Mouse (Mus musculus) lung, postnatal 0 days (tissue): Measurements from ENCODE around the gene Sp1. TPM values are rescaled to one million over a fixed set of nuclear protein-coding genes. Genes with fewer than 3 reads are reported as not detected.
A peak's percentile ranks its signal among the peaks of the same experiment; 100 is the strongest.

Experiments
- ATAC-seq: fragments of 200-750 bp; cut with Nextera tagmentation; 2 replicates; pipeline ENCODE4 v1.8.0; 2017; ENCODE audit warnings: moderate library complexity
- DNase-seq: peaks from one replicate; pipeline ENCODE4 v3.0.0-alpha.2; 2016; ENCODE audit warnings: low spot score
- H3K27ac ChIP-seq: fragments of 300-500 bp; sonication (generic); 2 replicates; pipeline ENCODE4 v1.5.1; 2014; ENCODE audit warnings: antibody characterized with exemption, mild to moderate bottlenecking, low read length, mixed read lengths
- H3K27me3 ChIP-seq: fragments of 300-500 bp; sonication (generic); replicated peaks from 2 replicates; pipeline ENCODE4 v1.6.1; 2014; ENCODE audit warnings: low read length, mixed read lengths; ENCODE audit not compliant: insufficient read depth
- H3K36me3 ChIP-seq: fragments of 300-500 bp; sonication (generic); 2 replicates; pipeline ENCODE4 v1.6.1; 2014; ENCODE audit warnings: low read length, mixed read lengths; ENCODE audit not compliant: insufficient read depth
- H3K4me1 ChIP-seq: fragments of 300-500 bp; sonication (generic); 2 replicates; pipeline ENCODE4 v1.6.1; 2014; ENCODE audit warnings: antibody characterized with exemption, low read depth, low read length, mixed read lengths; ENCODE audit not compliant: insufficient read depth
- H3K4me2 ChIP-seq: fragments of 300-500 bp; sonication (generic); replicated peaks from 2 replicates; pipeline ENCODE4 v1.6.1; 2014; ENCODE audit warnings: low read depth, mild to moderate bottlenecking, low read length, moderate library complexity, mixed read lengths
- H3K4me3 ChIP-seq: fragments of 300-500 bp; sonication (generic); 2 replicates; pipeline ENCODE4 v1.5.1; 2014; ENCODE audit warnings: low read depth, low read length
- H3K9ac ChIP-seq: fragments of 300-500 bp; sonication (generic); replicated peaks from 2 replicates; pipeline ENCODE4 v1.6.1; 2014; ENCODE audit warnings: low read depth, mild to moderate bottlenecking
- H3K9me3 ChIP-seq: fragments of 300-500 bp; sonication (generic); 2 replicates; pipeline ENCODE4 v1.6.1; 2016; ENCODE audit warnings: low read length, mixed read lengths
- CTCF ChIP-seq: IDR thresholded peaks from 2 replicates; pipeline ENCODE4 v1.5.1; 2016; ENCODE audit warnings: antibody characterized with exemption, mild to moderate bottlenecking
- EP300 ChIP-seq: IDR thresholded peaks from 2 replicates; pipeline ENCODE4 v1.6.1; 2016; ENCODE audit warnings: antibody characterized with exemption, mild to moderate bottlenecking, control low read depth
- WGBS: fragments of 180-500 bp; shearing (Covaris S2); extraction: QIAGEN DNeasy Blood & Tissue Kit; methylation state at CpG from one replicate; pipeline ENCODE4 v1.1.7; 2014; 5-methylcytosine and 5-hydroxymethylcytosine counted together
- polyA plus RNA-seq: library from polyadenylated mRNA; unstranded; fragments of >200 nt; fragmentation: Nextera tagmentation; extraction: Ambion mirVana; gene quantifications from 2 replicates; pipeline ENCODE4 v1.2.1, GENCODE M21; 2015

Gene Sp1
- polyA plus RNA-seq, 1 experiment from 2014 or later, result 7.3 TPM

GRCm38 (mm10) chr15:102449366-102449765 lies 43.4 kb downstream of the Sp1 start:
- TF ChIP-seq EP300 (no peak), CTCF (no peak)

GRCm38 (mm10) chr15:102450928-102451327 lies 45.0 kb downstream of the Sp1 start:
- 0 out of 2 replicates have a peak overlapping the region, but pooled peaks have one; percentile 9 for H3K4me2 ChIP-seq
- peak; percentile 57 for DNase-seq

More at GRCm38 (mm10) chr15:102449366-102449765, 43.4 kb downstream of the Sp1 start:
- H3K27ac ChIP-seq, result no peak overlapping the region
- H3K9me3 ChIP-seq, result no peaks in the 10 kb centered on the region
- H3K4me3 ChIP-seq, result no peak overlapping the region
- no peaks in the 10 kb centered on the region for H3K36me3 ChIP-seq
- WGBS, result 49% methylated on average over 8 of the region's 8 CpGs
- DNase-seq (no peak), ATAC-seq (no peak)
- H3K4me1 ChIP-seq, result no peaks in the 10 kb centered on the region; the same call in 1 of the 2 replicates
- H3K9ac ChIP-seq, result no peak overlapping the region
- no peaks in the 10 kb centered on the region for H3K27me3 ChIP-seq
- H3K4me2 ChIP-seq, result no peak overlapping the region

GRCm38 (mm10) chr15:102451666-102452430 lies 45.9 kb downstream of the Sp1 start:
- 60% methylated on average over 26 of the region's 26 CpGs for WGBS
- no peaks in the 10 kb centered on the region for H3K27me3 ChIP-seq

More at GRCm38 (mm10) chr15:102450928-102451327, 45.0 kb downstream of the Sp1 start:
- peak overlapping the region; percentile 23 for H3K27ac ChIP-seq
- no peak overlapping the region for H3K4me3 ChIP-seq
- no peaks in the 10 kb centered on the region for H3K36me3 ChIP-seq
- TF ChIP-seq CTCF (no peak), EP300 (no peak)
- no peaks in the 10 kb centered on the region for H3K9me3 ChIP-seq
- 29% methylated on average over 7 of the region's 7 CpGs for WGBS
- no peaks in the 10 kb centered on the region for H3K27me3 ChIP-seq
- peak; percentile 43; the same call in 1 of the 2 replicates for ATAC-seq
- H3K9ac ChIP-seq, result no peak overlapping the region
- H3K4me1 ChIP-seq, result no peaks in the 10 kb centered on the region; the same call in 1 of the 2 replicates

GRCm38 (mm10) chr15:102455993-102456392 lies 50.0 kb downstream of the Sp1 start:
- Histone ChIP-seq H3K36me3 (no peaks in the 10 kb centered on the region), H3K9ac (no peak overlapping the region), H3K27me3 (no peaks in the 10 kb centered on the region), H3K4me2 (no peak overlapping the region), H3K4me1 (no peaks in the 10 kb centered on the region; the same call in 1 of the 2 replicates), H3K4me3 (no peak overlapping the region), H3K27ac (no peak overlapping the region), H3K9me3 (no peaks in the 10 kb centered on the region)
- ATAC-seq (no peak), DNase-seq (no peak)
- WGBS, result 34% methylated on average over 6 of the region's 6 CpGs
- TF ChIP-seq CTCF, result peak; percentile 63
- TF ChIP-seq EP300, result no peak

More at GRCm38 (mm10) chr15:102451666-102452430, 45.9 kb downstream of the Sp1 start:
- Histone ChIP-seq H3K27ac (peak overlapping the region; percentile 45; the same call in 1 of the 2 replicates), H3K4me3 (no peak overlapping the region), H3K9me3 (no peaks in the 10 kb centered on the region), H3K36me3 (no peaks in the 10 kb centered on the region), H3K9ac (no peak overlapping the region), H3K4me2 (peak overlapping the region; percentile 35), H3K4me1 (no peaks in the 10 kb centered on the region; the same call in 1 of the 2 replicates)
- ATAC-seq (peak; percentile 87), DNase-seq (peak; percentile 79)
- no peak for TF ChIP-seq CTCF
- TF ChIP-seq EP300, result no peak

GRCm38 (mm10) chr15:102458050-102458736 lies 52.2 kb downstream of the Sp1 start:
- ATAC-seq (no peak), DNase-seq (no peak)
- no peaks in the 10 kb centered on the region for H3K27me3 ChIP-seq
- H3K27ac ChIP-seq, result peak overlapping the region; percentile 57; the same call in 1 of the 2 replicates
- 66% methylated on average over 5 of the region's 5 CpGs for WGBS
- H3K9me3 ChIP-seq, result no peaks in the 10 kb centered on the region
- no peaks in the 10 kb centered on the region for H3K4me1 ChIP-seq
- H3K36me3 ChIP-seq, result no peaks in the 10 kb centered on the region
- no peak overlapping the region for H3K9ac ChIP-seq
- no peak overlapping the region for H3K4me3 ChIP-seq
- TF ChIP-seq EP300 (no peak), CTCF (no peak)
- H3K4me2 ChIP-seq, result peak overlapping the region; percentile 51

GRCm38 (mm10) chr15:102458904-102459317 lies 53.0 kb downstream of the Sp1 start, which contains the start of gene Prr13:
Prr13 (plus strand) TSS chr15:102459028.
- peak; percentile 79 for TF ChIP-seq CTCF
- 0 out of 2 replicates have a peak, but pooled peaks have one; percentile 41 for TF ChIP-seq EP300
- DNase-seq, result peak; percentile 98
- Histone ChIP-seq H3K4me3 (peak within 1 kb of the TSS; percentile 37), H3K9me3 (no peaks in the 10 kb centered on the region), H3K9ac (peak within 1 kb of the TSS; percentile 30; the same call in 1 of the 2 replicates), H3K36me3 (no peaks in the 10 kb centered on the region), H3K4me1 (no peaks in the 10 kb centered on the region), H3K4me2 (peak within 1 kb of the TSS; percentile 51), H3K27ac (peak within 1 kb of the TSS; percentile 57), H3K27me3 (no peaks in the 10 kb centered on the region)
- peak; percentile 94 for ATAC-seq
- under 1% methylated on average over 19 of the region's 19 CpGs for WGBS
